Mouse (Mus musculus) CD4-positive, CD25-positive, alpha-beta regulatory T cell (primary cell): ENCODE measurements around the gene Speer3. TPM values are rescaled to one million over a fixed set of nuclear protein-coding genes. Genes with fewer than 3 reads are reported as not detected.

Experiments used
- polyA plus RNA-seq: library from polyadenylated mRNA; unstranded; fragments of 100-300 nt; shearing (Covaris generic); gene quantifications from one replicate; pipeline ENCODE4 v1.2.1, GENCODE M21; 2017

Gene Speer3
- polyA plus RNA-seq = not detected

GRCm38 (mm10) chr5:13791319-13791718 is at the start of gene Speer3:
Gene Speer3 (plus strand): TSS chr5:13791619.

Other genes starting within 250 kb of the Speer3 start
- gene Sema3e, start 233.7 kb downstream of the Speer3 start, polyA plus RNA-seq = 0.02 TPM